Mouse (Mus musculus) stomach, embryonic 14.5 days (tissue): ENCODE data around the gene Olfr948. TPM values are rescaled to one million over a fixed set of nuclear protein-coding genes. Genes with fewer than 3 reads are reported as not detected.

ENCODE experiments used
- ATAC-seq: fragments of 200-750 bp; cut with Nextera tagmentation; 2 replicates; pipeline ENCODE4 v1.8.0; 2017; ENCODE audit warnings: low read depth, moderate TSS enrichment; ENCODE audit not compliant: insufficient number of reproducible peaks, insufficient read depth, low FRiP score
- H3K27ac ChIP-seq: fragments of 300-500 bp; sonication (generic); 2 replicates; pipeline ENCODE4 v1.5.1; 2014; ENCODE audit warnings: mild to moderate bottlenecking, low read length, moderate library complexity, mixed read lengths
- H3K27me3 ChIP-seq: fragments of 300-500 bp; sonication (generic); 2 replicates; pipeline ENCODE4 v1.6.1; 2014; ENCODE audit warnings: low read length, control low read depth, mixed read lengths; ENCODE audit not compliant: control insufficient read depth, insufficient read depth
- H3K36me3 ChIP-seq: fragments of 300-500 bp; sonication (generic); 2 replicates; pipeline ENCODE4 v1.6.1; 2014; ENCODE audit warnings: mild to moderate bottlenecking, control low read depth, low read length, moderate library complexity, mixed read lengths; ENCODE audit not compliant: control insufficient read depth, insufficient read depth
- H3K4me1 ChIP-seq: fragments of 300-500 bp; sonication (generic); 2 replicates; pipeline ENCODE4 v1.6.1; 2014; ENCODE audit warnings: low read length, control low read depth, mixed read lengths; ENCODE audit not compliant: control insufficient read depth, insufficient read depth
- H3K4me2 ChIP-seq: fragments of 300-500 bp; sonication (generic); replicated peaks from 2 replicates; pipeline ENCODE4 v1.6.1; 2014; ENCODE audit warnings: low read depth, low read length, control low read depth
- H3K4me3 ChIP-seq: fragments of 300-500 bp; sonication (generic); 2 replicates; pipeline ENCODE4 v1.5.1; 2014; ENCODE audit warnings: low read depth, low read length, control low read depth
- H3K9ac ChIP-seq: fragments of 300-500 bp; sonication (generic); replicated peaks from 2 replicates; pipeline ENCODE4 v1.6.1; 2014; ENCODE audit warnings: low read depth, mild to moderate bottlenecking, control low read depth, low read length, moderate library complexity, mixed read lengths
- H3K9me3 ChIP-seq: fragments of 300-500 bp; sonication (generic); 2 replicates; pipeline ENCODE4 v1.6.1; 2016; ENCODE audit warnings: low read depth, low read length, control low read depth; ENCODE audit not compliant: control insufficient read depth
- WGBS: fragments of 180-500 bp; shearing (Covaris S2); extraction: QIAGEN DNeasy Blood & Tissue Kit; methylation state at CpG from one replicate; pipeline ENCODE4 v1.1.7; 2014; 5-methylcytosine and 5-hydroxymethylcytosine counted together
- polyA plus RNA-seq: library from polyadenylated mRNA; unstranded; fragments of >200 nt; fragmentation: Nextera tagmentation; extraction: Ambion mirVana; gene quantifications from 2 replicates; pipeline ENCODE4 v1.2.1, GENCODE M21; 2014

The Olfr948 gene
- not detected in 2 replicates for polyA plus RNA-seq

- ATAC-seq: no peak
Observed at GRCm38 (mm10) chr9:39325945-39326344, at the start of gene Olfr948. Gene Olfr948 (minus strand): TSS chr9:39326045.

GRCm38 (mm10) chr9:39287136-39287535, 38.7 kb downstream of the Olfr948 start:
- Histone ChIP-seq H3K9me3 (no peaks in the 10 kb centered on the region), H3K4me1 (no peaks in the 10 kb centered on the region), H3K36me3 (no peaks in the 10 kb centered on the region), H3K4me2 (no peak overlapping the region), H3K4me3 (no peak overlapping the region), H3K27ac (no peak overlapping the region), H3K27me3 (no peaks in the 10 kb centered on the region), H3K9ac (no peak overlapping the region)
- ATAC-seq: peak; percentile 67; the same call in 1 of the 2 replicates
- WGBS: 59% methylated on average over 2 of the region's 2 CpGs

More at GRCm38 (mm10) chr9:39325945-39326344, at the start of gene Olfr948:
- Histone ChIP-seq H3K36me3 (no peaks in the 10 kb centered on the region), H3K27me3 (no peaks in the 10 kb centered on the region), H3K9ac (no peak within 1 kb of the TSS), H3K4me1 (no peaks in the 10 kb centered on the region), H3K4me2 (no peak within 1 kb of the TSS), H3K4me3 (no peak within 1 kb of the TSS), H3K27ac (no peak within 1 kb of the TSS), H3K9me3 (no peaks in the 10 kb centered on the region)

GRCm38 (mm10) chr9:39276718-39277117, 49.1 kb downstream of the Olfr948 start, which contains the start of gene Olfr945:
Gene Olfr945 (minus strand): TSS chr9:39276818.
- Histone ChIP-seq H3K36me3 (no peaks in the 10 kb centered on the region), H3K27ac (no peak within 1 kb of the TSS), H3K4me1 (no peaks in the 10 kb centered on the region), H3K9ac (no peak within 1 kb of the TSS), H3K4me3 (no peak within 1 kb of the TSS), H3K27me3 (no peaks in the 10 kb centered on the region), H3K9me3 (no peaks in the 10 kb centered on the region), H3K4me2 (no peak within 1 kb of the TSS)
- 88% methylated on average over 3 of the region's 3 CpGs for WGBS
- ATAC-seq: no peak

Other genes with a start within 250 kb of the Olfr948 start
- gene Olfr938, start 247.2 kb downstream of the Olfr948 start, polyA plus RNA-seq: not detected in 2 replicates
- gene Olfr27, start 197.9 kb downstream of the Olfr948 start, polyA plus RNA-seq: not detected in 2 replicates
- not detected in 2 replicates for gene Olfr943, start 159.7 kb downstream of the Olfr948 start, polyA plus RNA-seq
- gene Olfr944, start 124.1 kb downstream of the Olfr948 start, polyA plus RNA-seq: not detected in 2 replicates
- gene Olfr1537, start 76.1 kb downstream of the Olfr948 start, polyA plus RNA-seq: not detected in 2 replicates
- not detected in 2 replicates for gene Olfr945, start 49.2 kb downstream of the Olfr948 start, polyA plus RNA-seq
- not detected in 2 replicates for gene Olfr951, start 61.4 kb upstream of the Olfr948 start, polyA plus RNA-seq
- not detected in 2 replicates for gene Olfr952, start 101.1 kb upstream of the Olfr948 start, polyA plus RNA-seq
- not detected in 2 replicates for gene Olfr954, start 130.7 kb upstream of the Olfr948 start, polyA plus RNA-seq
- gene Olfr955, start 145.9 kb upstream of the Olfr948 start, polyA plus RNA-seq: not detected in 2 replicates
- gene Olfr44, start 167.9 kb upstream of the Olfr948 start, polyA plus RNA-seq: not detected in 2 replicates
- not detected in 2 replicates for gene Olfr957, start 189.8 kb upstream of the Olfr948 start, polyA plus RNA-seq
- gene Olfr958, start 228.0 kb upstream of the Olfr948 start, polyA plus RNA-seq: not detected in 2 replicates
- not detected in 2 replicates for gene Olfr959, start 249.5 kb upstream of the Olfr948 start, polyA plus RNA-seq